Mouse (Mus musculus): ENCODE measurements around the gene Flna. TPM values are rescaled to one million over a fixed set of nuclear protein-coding genes. Genes with fewer than 3 reads are reported as not detected.
"Not testable (repeated sequence)": the region's sequence is repeated elsewhere in the genome, so short reads cannot be mapped to it uniquely, and the experiment has no call there.

The Flna gene
- polyA plus RNA-seq, 1 experiment from 2014 or later: 495 TPM

DNA sequence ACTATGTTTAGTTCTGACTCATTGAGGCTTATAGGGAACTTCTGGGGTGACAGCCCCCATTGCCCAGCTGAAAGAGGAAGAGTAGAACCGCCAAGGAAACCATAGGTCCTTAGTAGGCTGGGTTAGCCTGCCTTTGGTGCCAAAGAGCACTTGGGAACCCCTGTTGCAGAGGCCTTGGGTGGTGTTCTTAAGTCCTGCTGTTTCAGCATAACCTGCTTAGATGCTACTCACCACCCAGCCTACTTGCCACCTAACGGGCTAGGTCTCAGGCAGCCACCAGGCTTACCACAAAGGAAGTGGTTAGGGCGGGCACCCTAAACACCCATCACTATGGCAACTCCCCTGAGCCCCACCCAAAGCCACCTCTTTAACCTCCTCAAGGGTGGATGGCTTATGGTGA, 5.8 kb downstream of the Flna start:
- Histone ChIP-seq H3K4me2 (ENCODE audit: low read length) (peak overlapping the region; percentile 62), H3K27me3 (replicated peaks; ENCODE audit: control insufficient read depth, insufficient read depth, low read length) (no peaks in the 10 kb centered on the region), H3K27ac (ENCODE audit: low read depth) (peak overlapping the region; percentile 76), H3K9me3 (ENCODE audit: control insufficient read depth, low read length) (no peaks in the 10 kb centered on the region), H3K4me3 (ENCODE audit: low read depth, low read length) (peak overlapping the region; percentile 59), H3K9ac (ENCODE audit: low read length) (peak overlapping the region; percentile 75), H3K4me1 (replicated peaks; ENCODE audit: control insufficient read depth, insufficient read depth, low read length) (no peaks in the 10 kb centered on the region; the same call in 1 of the 2 replicates), H3K36me3 (ENCODE audit: control insufficient read depth, insufficient read depth, low read length) (peaks cover 46% of the 10 kb centered on the region)
- ATAC-seq (replicated peaks; ENCODE audit: low FRiP score, low TSS enrichment, low read depth) (no peak), DNase-seq (ENCODE audit: low spot score) (no peak)
- 51% methylated on average over 3 of the region's 3 CpGs for WGBS

DNA sequence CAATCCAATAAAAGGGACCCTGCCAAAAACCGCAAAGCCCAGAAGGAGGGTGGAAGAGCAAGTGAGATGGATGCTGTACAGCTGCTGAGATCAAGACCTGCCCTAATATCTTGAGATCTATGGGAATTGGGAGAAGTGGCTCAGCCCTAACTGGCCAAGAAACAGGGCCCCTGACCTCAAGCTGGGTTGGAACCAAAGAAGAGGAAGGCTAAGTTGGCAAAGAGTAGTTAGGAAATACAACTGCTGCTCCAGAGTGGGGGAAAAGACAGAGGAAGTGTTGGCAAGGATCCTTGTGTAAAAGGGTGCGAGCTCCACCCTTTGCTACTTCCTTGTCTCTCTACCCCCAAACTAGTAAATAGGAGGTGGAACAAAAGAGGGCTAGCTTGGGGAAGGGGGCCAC, 6.2 kb downstream of the Flna start:
- H3K27me3 ChIP-seq (replicated peaks; ENCODE audit: control insufficient read depth, insufficient read depth, low read length): no peaks in the 10 kb centered on the region
- DNase-seq (ENCODE audit: low spot score) (no peak), ATAC-seq (replicated peaks; ENCODE audit: low FRiP score, low TSS enrichment, low read depth) (no peak)
- WGBS: 64% methylated on average over 2 of the region's 2 CpGs
- H3K27ac ChIP-seq (ENCODE audit: low read depth): no peak overlapping the region
- peak overlapping the region; percentile 59 for H3K4me3 ChIP-seq (ENCODE audit: low read depth, low read length)
- no peaks in the 10 kb centered on the region; the same call in 1 of the 2 replicates for H3K4me1 ChIP-seq (replicated peaks; ENCODE audit: control insufficient read depth, insufficient read depth, low read length)
- H3K9ac ChIP-seq (ENCODE audit: low read length): peak overlapping the region; percentile 75
- no peaks in the 10 kb centered on the region for H3K9me3 ChIP-seq (ENCODE audit: control insufficient read depth, low read length)
- H3K36me3 ChIP-seq (ENCODE audit: control insufficient read depth, insufficient read depth, low read length): peaks cover 50% of the 10 kb centered on the region
- peak overlapping the region; percentile 62 for H3K4me2 ChIP-seq (ENCODE audit: low read length)

DNA sequence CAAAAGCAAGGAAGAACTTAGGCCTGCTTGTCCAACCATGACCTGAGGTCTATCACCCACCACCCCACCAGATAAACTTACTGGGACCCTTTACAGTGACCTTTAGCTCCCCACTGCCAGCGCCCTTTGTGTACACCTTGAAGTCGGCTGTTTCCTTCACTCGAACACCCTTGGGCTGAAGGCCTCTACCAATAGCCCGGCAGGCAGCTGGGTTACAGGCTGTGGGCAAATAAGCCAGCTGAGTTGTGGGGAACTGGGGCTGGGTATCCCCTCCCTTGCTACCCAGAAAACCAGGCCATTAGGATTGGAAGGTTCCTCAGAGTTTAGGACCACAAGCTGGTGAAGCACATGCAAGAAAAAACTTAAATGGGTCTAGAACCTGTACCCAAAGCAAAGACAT, 9.3 kb downstream of the Flna start:
- Histone ChIP-seq H3K36me3 (ENCODE audit: control insufficient read depth, insufficient read depth, low read length) (peaks cover 75% of the 10 kb centered on the region), H3K27ac (ENCODE audit: low read depth) (no peak overlapping the region), H3K4me2 (ENCODE audit: low read length) (no peak overlapping the region), H3K4me3 (ENCODE audit: low read depth, low read length) (no peak overlapping the region), H3K9ac (ENCODE audit: low read length) (no peak overlapping the region), H3K4me1 (replicated peaks; ENCODE audit: control insufficient read depth, insufficient read depth, low read length) (no peaks in the 10 kb centered on the region; the same call in 1 of the 2 replicates), H3K9me3 (ENCODE audit: control insufficient read depth, low read length) (no peaks in the 10 kb centered on the region), H3K27me3 (replicated peaks; ENCODE audit: control insufficient read depth, insufficient read depth, low read length) (no peaks in the 10 kb centered on the region)
- ATAC-seq (replicated peaks; ENCODE audit: low FRiP score, low TSS enrichment, low read depth): no peak
- WGBS: 92% methylated on average over 4 of the region's 4 CpGs
- no peak for DNase-seq (ENCODE audit: low spot score)

DNA sequence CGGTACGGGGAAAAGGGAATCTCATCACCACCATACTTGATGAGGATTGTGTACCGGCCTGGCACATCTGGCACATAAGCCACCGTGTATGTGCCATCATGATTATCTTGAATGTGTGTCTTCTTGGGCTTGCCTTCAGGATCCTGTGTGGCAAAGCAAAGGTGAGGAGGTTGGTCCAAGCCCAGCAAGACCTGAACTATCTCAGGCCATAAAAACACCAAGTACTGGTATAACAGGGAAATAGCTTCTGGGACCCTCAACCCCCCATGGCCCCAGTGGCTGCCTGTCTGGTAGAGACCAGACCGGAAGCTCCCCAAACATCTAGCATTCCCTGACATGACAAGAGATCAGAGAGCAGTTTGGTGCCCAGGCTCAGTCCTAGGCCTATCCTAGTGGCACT, 16.4 kb downstream of the Flna start:
- no peak overlapping the region for H3K4me2 ChIP-seq (ENCODE audit: low read length)
- no peak overlapping the region for H3K4me3 ChIP-seq (ENCODE audit: low read depth, low read length)
- 93% methylated on average over 5 of the region's 5 CpGs for WGBS
- no peak overlapping the region for H3K9ac ChIP-seq (ENCODE audit: low read length)
- H3K4me1 ChIP-seq (replicated peaks; ENCODE audit: control insufficient read depth, insufficient read depth, low read length): no peaks in the 10 kb centered on the region
- no peaks in the 10 kb centered on the region for H3K9me3 ChIP-seq (ENCODE audit: control insufficient read depth, low read length)
- H3K27ac ChIP-seq (ENCODE audit: low read depth): no peak overlapping the region
- H3K36me3 ChIP-seq (ENCODE audit: control insufficient read depth, insufficient read depth, low read length): peaks cover 94% of the 10 kb centered on the region
- H3K27me3 ChIP-seq (replicated peaks; ENCODE audit: control insufficient read depth, insufficient read depth, low read length): no peaks in the 10 kb centered on the region
- no peak for DNase-seq (ENCODE audit: low spot score)
- ATAC-seq (replicated peaks; ENCODE audit: low FRiP score, low TSS enrichment, low read depth): no peak

DNA sequence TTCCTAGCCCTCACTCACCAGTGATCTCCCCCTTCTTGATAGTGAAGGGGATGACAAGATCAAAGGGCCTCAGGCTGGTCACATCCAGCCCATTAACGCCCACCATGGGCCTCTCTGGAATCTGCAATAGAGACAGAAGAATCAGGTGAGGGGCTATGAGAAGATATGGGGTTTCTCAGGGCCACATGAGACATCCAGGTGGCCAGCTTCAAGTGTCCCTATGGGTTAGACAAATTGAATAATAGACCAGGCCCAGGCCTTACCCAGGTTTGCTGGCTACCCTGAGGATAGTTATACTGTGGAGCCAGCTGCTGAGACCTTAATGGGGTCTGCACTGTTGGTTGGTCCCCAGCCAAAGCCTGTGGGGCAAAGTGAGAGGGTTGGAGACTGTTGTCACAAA, 19.6 kb downstream of the Flna start:
- Histone ChIP-seq H3K4me3 (ENCODE audit: low read depth, low read length) (no peak overlapping the region), H3K27ac (ENCODE audit: low read depth) (no peak overlapping the region), H3K9ac (ENCODE audit: low read length) (no peak overlapping the region), H3K4me1 (replicated peaks; ENCODE audit: control insufficient read depth, insufficient read depth, low read length) (no peaks in the 10 kb centered on the region), H3K9me3 (ENCODE audit: control insufficient read depth, low read length) (no peaks in the 10 kb centered on the region), H3K4me2 (ENCODE audit: low read length) (no peak overlapping the region), H3K36me3 (ENCODE audit: control insufficient read depth, insufficient read depth, low read length) (peaks cover 97% of the 10 kb centered on the region), H3K27me3 (replicated peaks; ENCODE audit: control insufficient read depth, insufficient read depth, low read length) (no peaks in the 10 kb centered on the region)
- 67% methylated on average over 1 of the region's 1 CpGs for WGBS
- DNase-seq (ENCODE audit: low spot score) (no peak), ATAC-seq (replicated peaks; ENCODE audit: low FRiP score, low TSS enrichment, low read depth) (no peak)

DNA sequence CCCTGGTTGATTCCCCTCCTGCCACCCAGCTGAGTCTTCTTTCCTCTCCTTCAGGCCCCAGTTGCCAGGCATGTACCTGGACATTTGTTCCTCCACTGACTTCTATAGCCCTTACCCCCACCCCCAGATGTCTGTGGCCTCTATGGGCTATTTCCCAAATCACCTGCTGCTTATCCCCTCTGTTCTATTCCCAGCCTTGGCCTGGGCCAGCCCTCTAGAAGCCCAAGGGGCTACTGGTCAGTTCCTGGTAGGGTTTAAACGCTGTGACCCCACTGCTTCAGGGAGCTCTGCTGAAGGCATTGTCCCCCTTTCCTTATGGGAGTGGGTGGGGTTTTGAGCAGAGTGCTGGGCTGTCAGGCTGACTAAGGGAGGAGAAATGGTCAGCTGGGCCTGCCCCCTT, 29.5 kb downstream of the Flna start:
- not testable (repeated sequence) for H3K4me3 ChIP-seq (ENCODE audit: low read depth, low read length); H3K9me3 ChIP-seq (ENCODE audit: control insufficient read depth, low read length); DNase-seq (ENCODE audit: low spot score); H3K27me3 ChIP-seq (replicated peaks; ENCODE audit: control insufficient read depth, insufficient read depth, low read length); H3K4me2 ChIP-seq (ENCODE audit: low read length); H3K9ac ChIP-seq (ENCODE audit: low read length); H3K4me1 ChIP-seq (replicated peaks; ENCODE audit: control insufficient read depth, insufficient read depth, low read length); H3K27ac ChIP-seq (ENCODE audit: low read depth)
- 43% methylated on average over 1 of the region's 1 CpGs for WGBS
- peak; percentile 44; the same call in 1 of the 2 replicates for ATAC-seq (replicated peaks; ENCODE audit: low FRiP score, low TSS enrichment, low read depth)
- H3K36me3 ChIP-seq (ENCODE audit: control insufficient read depth, insufficient read depth, low read length): peaks cover 24% of the 10 kb centered on the region

DNA sequence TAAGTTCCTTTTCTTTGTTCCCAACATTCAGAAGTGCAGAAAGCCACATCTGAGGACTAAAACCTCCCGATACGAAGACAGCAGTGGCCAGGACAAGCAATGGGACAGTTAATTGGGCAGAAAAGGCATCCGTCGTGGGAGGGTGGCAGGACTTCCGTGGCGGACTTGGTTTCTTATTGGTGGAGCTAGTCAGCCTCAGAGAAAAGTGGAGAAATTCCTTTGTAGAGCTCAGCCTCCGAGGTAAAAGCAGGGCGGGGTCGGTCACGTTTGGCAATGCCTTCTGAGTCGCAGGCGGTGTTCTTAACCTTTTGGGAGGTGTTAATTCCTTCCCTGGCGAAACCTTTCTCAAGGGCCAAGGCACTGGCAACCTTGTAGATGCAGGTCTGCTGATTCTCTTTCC, 30.2 kb downstream of the Flna start:
- Histone ChIP-seq H3K9ac (ENCODE audit: low read length) (no peak overlapping the region), H3K27ac (ENCODE audit: low read depth) (no peak overlapping the region), H3K36me3 (ENCODE audit: control insufficient read depth, insufficient read depth, low read length) (peaks cover 17% of the 10 kb centered on the region), H3K4me3 (ENCODE audit: low read depth, low read length) (no peak overlapping the region), H3K4me2 (ENCODE audit: low read length) (no peak overlapping the region), H3K9me3 (ENCODE audit: control insufficient read depth, low read length) (no peaks in the 10 kb centered on the region), H3K4me1 (replicated peaks; ENCODE audit: control insufficient read depth, insufficient read depth, low read length) (no peaks in the 10 kb centered on the region), H3K27me3 (replicated peaks; ENCODE audit: control insufficient read depth, insufficient read depth, low read length) (no peaks in the 10 kb centered on the region)
- no peak for DNase-seq (ENCODE audit: low spot score)
- no peak for ATAC-seq (replicated peaks; ENCODE audit: low FRiP score, low TSS enrichment, low read depth)
- 45% methylated on average over 13 of the region's 13 CpGs for WGBS

DNA sequence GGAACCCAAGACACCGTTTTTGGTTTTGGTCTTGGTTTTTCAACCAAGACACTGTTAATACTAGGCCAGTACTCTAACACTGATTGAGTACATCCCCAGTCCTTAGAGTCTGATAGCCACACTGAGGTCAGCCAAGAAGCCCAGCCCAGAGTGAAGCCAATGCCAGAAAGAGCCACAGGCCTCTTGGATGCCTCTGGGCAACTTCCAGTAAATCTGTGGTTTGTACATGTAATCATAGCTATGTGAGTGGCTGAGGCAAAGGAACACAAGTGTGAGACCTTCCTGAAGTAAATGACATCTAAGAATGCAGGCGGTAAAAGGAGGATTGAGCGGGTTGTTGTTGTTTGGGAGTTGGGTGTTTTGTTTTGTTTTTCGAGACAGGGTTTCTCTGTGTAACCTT, 31.1 kb downstream of the Flna start:
- H3K9me3 ChIP-seq (ENCODE audit: control insufficient read depth, low read length): no peaks in the 10 kb centered on the region
- H3K27me3 ChIP-seq (replicated peaks; ENCODE audit: control insufficient read depth, insufficient read depth, low read length): no peaks in the 10 kb centered on the region
- peaks cover 9% of the 10 kb centered on the region for H3K36me3 ChIP-seq (ENCODE audit: control insufficient read depth, insufficient read depth, low read length)
- no peak overlapping the region for H3K9ac ChIP-seq (ENCODE audit: low read length)
- no peak overlapping the region for H3K4me3 ChIP-seq (ENCODE audit: low read depth, low read length)
- no peaks in the 10 kb centered on the region for H3K4me1 ChIP-seq (replicated peaks; ENCODE audit: control insufficient read depth, insufficient read depth, low read length)
- DNase-seq (ENCODE audit: low spot score) (no peak), ATAC-seq (replicated peaks; ENCODE audit: low FRiP score, low TSS enrichment, low read depth) (no peak)
- no peak overlapping the region for H3K27ac ChIP-seq (ENCODE audit: low read depth)
- 96% methylated on average over 4 of the region's 4 CpGs for WGBS
- no peak overlapping the region for H3K4me2 ChIP-seq (ENCODE audit: low read length)

DNA sequence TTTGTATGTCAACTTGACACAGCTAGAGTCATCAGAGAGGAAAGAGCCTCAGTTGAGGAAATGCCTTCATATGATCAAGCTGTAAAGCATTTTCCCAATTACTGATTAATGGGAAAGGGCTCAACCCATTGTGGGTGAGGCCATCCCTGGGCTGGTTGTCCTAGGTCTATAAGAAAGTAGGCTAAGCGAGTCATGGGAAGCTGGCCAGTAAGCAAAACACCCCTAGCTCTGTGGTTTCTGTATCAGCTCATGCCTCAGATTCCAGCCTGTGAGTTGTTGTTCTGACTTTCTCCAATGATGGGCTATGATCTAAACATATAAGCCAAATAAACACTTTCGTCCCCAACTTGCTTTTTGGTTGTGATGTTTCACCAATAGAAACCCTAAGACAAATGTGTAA, 46.1 kb downstream of the Flna start:
- DNase-seq (ENCODE audit: low spot score): no peak
- H3K36me3 ChIP-seq (ENCODE audit: control insufficient read depth, insufficient read depth, low read length): no peaks in the 10 kb centered on the region
- no peaks in the 10 kb centered on the region for H3K27me3 ChIP-seq (replicated peaks; ENCODE audit: control insufficient read depth, insufficient read depth, low read length)
- 89% methylated on average over 2 of the region's 2 CpGs for WGBS
- H3K4me2 ChIP-seq (ENCODE audit: low read length): no peak overlapping the region
- ATAC-seq (replicated peaks; ENCODE audit: low FRiP score, low TSS enrichment, low read depth): no peak
- no peak overlapping the region for H3K4me3 ChIP-seq (ENCODE audit: low read depth, low read length)
- H3K9me3 ChIP-seq (ENCODE audit: control insufficient read depth, low read length): no peaks in the 10 kb centered on the region
- no peak overlapping the region for H3K9ac ChIP-seq (ENCODE audit: low read length)
- no peaks in the 10 kb centered on the region for H3K4me1 ChIP-seq (replicated peaks; ENCODE audit: control insufficient read depth, insufficient read depth, low read length)
- no peak overlapping the region for H3K27ac ChIP-seq (ENCODE audit: low read depth)

Data from intestine, embryonic 14.5 days (tissue).